Mouse (Mus musculus) ES-E14 (cell line): Measurements from ENCODE around the gene H2afz. TPM values are rescaled to one million over a fixed set of nuclear protein-coding genes. Genes with fewer than 3 reads are reported as not detected.

Experiments used
- DNase-seq: peaks from one replicate; pipeline ENCODE4 v3.0.0-alpha.2; 2013; ENCODE audit warnings: low read depth, low spot score
- H3K27ac ChIP-seq: 2 replicates; pipeline ENCODE4 v1.5.1; 2012; ENCODE audit warnings: low read depth, mild to moderate bottlenecking, low read length, moderate library complexity, mixed read lengths; ENCODE audit not compliant: poor library complexity, insufficient read depth, severe bottlenecking
- H3K36me3 ChIP-seq: 2 replicates; pipeline ENCODE4 v1.6.1; 2012; ENCODE audit warnings: mild to moderate bottlenecking, low read length, moderate library complexity, mixed read lengths; ENCODE audit not compliant: control insufficient read depth, poor library complexity, insufficient read depth, severe bottlenecking
- H3K4me1 ChIP-seq, 2 experiments: fragments of 150-350 bp in 1 of 2; sonication (generic) in 1 of 2; 2 replicates each; pipeline ENCODE4 v1.6.1; 2012; ENCODE audit warnings: low read length in 2 of 2, mild to moderate bottlenecking in 1 of 2, mixed read lengths in 1 of 2; ENCODE audit not compliant: control insufficient read depth in 2 of 2, insufficient read depth in 2 of 2, poor library complexity in 1 of 2
- H3K4me3 ChIP-seq, 2 experiments: fragments of 150-350 bp in 1 of 2; sonication (generic) in 1 of 2; 2 replicates each; pipeline ENCODE4 v1.5.1; 2012; ENCODE audit warnings: low read length in 2 of 2, low read depth in 1 of 2, mild to moderate bottlenecking in 1 of 2, mixed read lengths in 1 of 2; ENCODE audit not compliant: insufficient read depth in 1 of 2, poor library complexity in 1 of 2, severe bottlenecking in 1 of 2
- H3K9ac ChIP-seq: 2 replicates; pipeline ENCODE4 v1.6.1; 2012; ENCODE audit warnings: low read depth, mild to moderate bottlenecking, low read length, mixed read lengths; ENCODE audit not compliant: poor library complexity, insufficient read depth, severe bottlenecking
- H3K9me3 ChIP-seq: fragments of 150-350 bp; sonication (generic); 2 replicates; pipeline ENCODE4 v1.6.1; 2012; ENCODE audit warnings: low read depth, mild to moderate bottlenecking, low read length; ENCODE audit not compliant: control insufficient read depth, insufficient read depth
- CHD2 ChIP-seq: IDR thresholded peaks from 2 replicates; pipeline ENCODE4 v1.6.1; 2014; ENCODE audit warnings: mild to moderate bottlenecking, low read depth, low read length, inconsistent platforms
- HCFC1 ChIP-seq: IDR thresholded peaks from 2 replicates; pipeline ENCODE4 v1.6.1; 2012; ENCODE audit warnings: low read length, inconsistent platforms, borderline replicate concordance; ENCODE audit not compliant: insufficient read depth
- MAFK ChIP-seq: IDR thresholded peaks from 2 replicates; pipeline ENCODE4 v1.6.1; 2014; ENCODE audit warnings: mild to moderate bottlenecking, low read depth, low read length, inconsistent platforms; ENCODE audit not compliant: insufficient read depth
- ZC3H11A ChIP-seq: IDR thresholded peaks from 2 replicates; pipeline ENCODE4 v1.6.1; 2012; ENCODE audit warnings: low read depth, mild to moderate bottlenecking, inconsistent platforms, low read length, borderline replicate concordance
- ZNF384 ChIP-seq: IDR thresholded peaks from 2 replicates; pipeline ENCODE4 v1.6.1; 2012; ENCODE audit warnings: low read depth, low read length, inconsistent platforms
- in situ Hi-C, 2 experiments: fragments of 600-800 bp; cut with MboI; formaldehyde crosslinking; loops; one replicate each; pipeline ENCODE4 v1.15.1; 2025; ENCODE audit warnings: low sequenced_read_pairs in 2 of 2, inconsistent platforms in 1 of 2; ENCODE audit not compliant: unreplicated experiment in 2 of 2
- total RNA-seq: library from RNA; depleted of rRNA; stranded (reverse); fragments of 300-350 nt; gene quantifications from 2 replicates; pipeline ENCODE4 v1.2.3, GENCODE M21; 2012

H2afz gene
- total RNA-seq, 1 experiment: 1,847 TPM

DNA sequence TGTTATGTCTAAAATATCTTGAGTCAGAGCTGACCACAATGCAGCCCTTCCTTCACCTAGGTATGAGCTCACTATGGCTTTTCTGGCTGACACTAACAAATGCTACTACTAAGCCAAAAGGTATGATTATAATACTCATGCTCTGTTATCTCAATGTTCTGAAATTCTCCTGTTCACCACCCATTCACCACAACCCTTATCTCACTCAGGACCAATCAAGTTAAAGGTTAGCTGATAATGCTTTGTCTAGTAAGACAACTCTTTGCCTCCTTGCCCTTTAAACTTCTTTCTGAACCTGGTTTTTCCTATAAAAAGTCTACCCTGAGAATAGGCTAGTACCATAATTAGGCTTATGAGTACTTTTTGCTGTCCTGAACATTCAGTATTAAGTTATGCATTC, 26.1 kb upstream of the H2afz start:
- no peak overlapping the region for H3K4me3 ChIP-seq
- no peaks in the 10 kb centered on the region for H3K36me3 ChIP-seq
- no peak for TF ChIP-seq MAFK
- TF ChIP-seq HCFC1: no peak
- TF ChIP-seq CHD2: no peak
- no peak for TF ChIP-seq ZC3H11A
- TF ChIP-seq ZNF384: no peak
- H3K27ac ChIP-seq: no peak overlapping the region
- in situ Hi-C loops: no loop called here
- no peaks in the 10 kb centered on the region for H3K9me3 ChIP-seq
- peaks cover 4 to 5% of the 10 kb centered on the region in 2 experiments; a peak in 3 of 4 replicates for H3K4me1 ChIP-seq
- DNase-seq: no peak
- no peak overlapping the region for H3K9ac ChIP-seq

DNA sequence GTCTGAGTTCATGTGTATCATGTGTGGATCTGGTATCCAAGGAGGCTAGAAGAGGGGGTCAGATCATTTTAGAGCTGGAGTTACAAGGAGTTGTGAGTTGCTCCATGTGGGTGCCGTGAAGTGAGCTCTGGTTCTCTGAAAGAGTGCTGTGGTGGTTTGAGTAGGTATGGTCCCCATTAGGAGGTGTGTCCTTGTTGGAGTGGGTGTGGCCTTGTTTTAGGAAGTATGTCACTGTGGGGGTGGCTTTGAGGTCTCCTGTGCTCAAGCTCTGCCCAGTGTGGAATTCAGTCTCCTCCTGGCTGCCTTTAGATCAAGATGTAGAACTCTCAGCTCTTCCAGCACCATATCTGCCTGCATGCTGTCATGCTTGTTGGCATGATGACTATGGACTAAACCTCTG, 21.3 kb upstream of the H2afz start:
- Histone ChIP-seq H3K9me3 (no peaks in the 10 kb centered on the region), H3K4me3 (no peak overlapping the region), H3K36me3 (no peaks in the 10 kb centered on the region), H3K27ac (no peak overlapping the region), H3K4me1 (peaks cover 7 to 12% of the 10 kb centered on the region in 2 experiments; a peak in 2 of 4 replicates), H3K9ac (no peak overlapping the region)
- in situ Hi-C loops: no loop called here
- no peak for DNase-seq
- no peak for TF ChIP-seq MAFK

DNA sequence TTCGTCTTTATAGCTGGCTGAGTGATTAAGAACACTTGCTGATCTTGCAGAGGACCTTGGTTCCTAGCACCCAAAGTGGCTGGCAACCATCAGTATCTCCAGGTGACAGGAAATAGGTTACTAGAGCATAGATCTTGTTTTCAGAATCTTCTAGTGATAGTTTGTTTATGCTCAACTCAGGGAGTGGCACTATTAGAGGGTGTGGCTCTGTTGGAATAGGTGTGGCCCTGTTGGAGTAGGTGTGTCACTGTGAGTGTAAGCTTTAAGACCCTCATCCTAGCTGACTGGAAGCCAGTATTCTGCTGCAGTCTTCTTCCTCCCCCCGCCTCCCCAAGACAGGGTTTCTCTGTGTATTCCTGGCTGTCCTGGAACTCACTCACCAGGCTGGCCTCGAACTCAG, 20.0 kb upstream of the H2afz start:
- no peak for DNase-seq
- Histone ChIP-seq H3K9ac (no peak overlapping the region), H3K9me3 (no peaks in the 10 kb centered on the region), H3K27ac (no peak overlapping the region), H3K36me3 (no peaks in the 10 kb centered on the region), H3K4me3 (no peak overlapping the region), H3K4me1 (peaks cover 7 to 14% of the 10 kb centered on the region in 2 experiments; a peak in 2 of 4 replicates)
- in situ Hi-C loops: no loop called here
- TF ChIP-seq ZNF384 (no peak), ZC3H11A (no peak), MAFK (no peak), HCFC1 (no peak), CHD2 (no peak)

DNA sequence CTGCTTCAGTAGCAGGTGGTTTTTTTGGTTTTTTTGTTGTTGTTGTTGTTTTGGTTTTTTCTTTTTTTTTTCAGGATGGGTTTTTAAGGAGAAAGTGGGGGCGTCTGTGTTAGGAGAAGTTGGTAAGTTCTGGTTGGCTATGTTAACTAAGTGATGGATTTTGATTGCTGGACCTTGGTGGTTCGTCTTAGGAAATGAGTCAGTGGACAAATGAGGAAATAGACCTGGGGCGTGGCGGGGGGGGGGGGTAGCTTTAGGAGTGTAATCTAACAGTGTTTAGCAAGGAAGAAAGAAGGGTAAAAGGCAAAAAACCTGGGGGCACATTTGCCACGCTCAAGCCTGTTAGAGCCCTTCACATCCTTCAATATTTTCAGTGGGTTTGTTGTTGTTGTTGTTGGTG, 17.7 kb upstream of the H2afz start:
- TF ChIP-seq ZC3H11A (no peak), MAFK (no peak), CHD2 (no peak), HCFC1 (no peak), ZNF384 (no peak)
- H3K9ac ChIP-seq: no peak overlapping the region; the same call in 1 of the 2 replicates
- H3K4me3 ChIP-seq: no peak overlapping the region
- no peaks in the 10 kb centered on the region for H3K9me3 ChIP-seq
- DNase-seq: no peak
- in situ Hi-C loops: no loop called here
- H3K36me3 ChIP-seq: no peaks in the 10 kb centered on the region
- peaks cover 7 to 14% of the 10 kb centered on the region in 2 experiments; a peak in 3 of 4 replicates for H3K4me1 ChIP-seq
- H3K27ac ChIP-seq: no peak overlapping the region; the same call in 1 of the 2 replicates

DNA sequence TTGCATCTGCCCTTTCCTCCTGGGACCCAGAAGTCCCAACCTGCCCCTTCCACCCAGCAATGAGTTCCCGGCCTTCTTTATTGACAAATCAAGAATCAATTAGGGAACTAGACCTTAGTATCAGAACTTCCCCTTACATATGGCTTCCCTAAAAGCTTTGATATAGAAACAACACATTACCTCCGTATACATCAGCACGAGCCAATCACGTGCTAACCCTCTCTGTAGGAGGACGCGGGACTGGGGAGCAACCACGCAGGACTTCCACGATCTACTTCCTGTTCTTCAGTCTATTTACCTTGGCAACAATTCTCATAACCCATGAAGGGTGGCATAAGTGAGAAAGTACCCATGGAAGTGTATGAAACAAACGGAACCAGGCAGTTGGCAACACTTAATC, 15.9 kb upstream of the H2afz start:
- 0 out of 4 replicates have a peak overlapping the region, but pooled peaks of 1 of the 2 experiments have one; percentile 32 for H3K4me3 ChIP-seq
- no peaks in the 10 kb centered on the region for H3K36me3 ChIP-seq
- no peak for TF ChIP-seq MAFK
- TF ChIP-seq ZC3H11A: no peak
- TF ChIP-seq CHD2: no peak
- TF ChIP-seq ZNF384: no peak
- TF ChIP-seq HCFC1: no peak
- in situ Hi-C loops: no loop called here
- peak overlapping the region; percentile 40; the same call in 1 of the 2 replicates for H3K9ac ChIP-seq
- H3K27ac ChIP-seq: peak overlapping the region; percentile 57
- DNase-seq: no peak
- H3K4me1 ChIP-seq: peaks cover 7 to 12% of the 10 kb centered on the region in 2 experiments; a peak in 3 of 4 replicates
- H3K9me3 ChIP-seq: no peaks in the 10 kb centered on the region
